Mouse (Mus musculus): Measurements from ENCODE around the gene Il1rl2. TPM values are rescaled to one million over a fixed set of nuclear protein-coding genes. Genes with fewer than 3 reads are reported as not detected.

Il1rl2 gene
- polyA plus RNA-seq, 1 experiment = 0.39 TPM

DNA sequence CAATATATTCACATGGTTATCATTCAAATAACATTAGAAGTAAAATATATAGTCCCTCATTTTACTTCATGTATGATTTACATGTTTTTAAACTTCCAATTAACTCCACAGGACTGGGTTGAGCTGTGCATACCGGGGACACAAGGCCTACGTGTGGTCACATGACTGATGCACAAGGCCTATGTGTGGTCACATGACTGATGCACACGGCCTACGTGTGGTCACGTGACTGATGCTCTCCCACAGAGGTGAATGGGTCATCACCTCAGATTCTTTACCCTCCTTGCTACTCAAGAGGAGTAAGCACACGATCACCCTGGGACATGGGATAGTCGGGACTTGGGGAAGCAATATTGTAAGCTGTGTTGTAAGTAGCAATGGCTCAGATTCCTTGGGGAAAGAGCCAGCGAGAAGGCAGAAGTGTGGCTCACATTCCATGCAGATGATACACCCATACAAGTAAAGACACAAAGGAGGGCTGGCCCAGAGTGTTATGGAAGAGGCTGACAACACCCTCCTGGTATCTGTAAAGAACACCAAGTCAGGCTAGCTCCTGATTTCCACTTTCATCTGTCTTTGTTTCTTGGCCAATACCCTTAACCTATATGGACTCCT, 60.6 kb downstream of the Il1rl2 start:
- H3K4me3 ChIP-seq (replicated peaks; ENCODE audit: insufficient read depth, low read depth, low read length) = no peak overlapping the region
- WGBS = 91% methylated on average over 8 of the region's 8 CpGs
- no peaks in the 10 kb centered on the region for H3K4me1 ChIP-seq (ENCODE audit: control insufficient read depth, insufficient read depth, low read length)
- H3K27ac ChIP-seq (ENCODE audit: insufficient read depth, low read length) = no peak overlapping the region
- TF ChIP-seq CTCF (IDR thresholded peaks at IDR 0.05; ENCODE audit: borderline replicate concordance, insufficient read depth, low read depth, low read length) (no peak), POLR2A (IDR thresholded peaks at IDR 0.05; ENCODE audit: borderline replicate concordance, insufficient read depth, low read length) (no peak)
- no peaks in the 10 kb centered on the region for H3K27me3 ChIP-seq (ENCODE audit: control insufficient read depth, insufficient read depth, low read length)
- DNase-seq = no peak

DNA sequence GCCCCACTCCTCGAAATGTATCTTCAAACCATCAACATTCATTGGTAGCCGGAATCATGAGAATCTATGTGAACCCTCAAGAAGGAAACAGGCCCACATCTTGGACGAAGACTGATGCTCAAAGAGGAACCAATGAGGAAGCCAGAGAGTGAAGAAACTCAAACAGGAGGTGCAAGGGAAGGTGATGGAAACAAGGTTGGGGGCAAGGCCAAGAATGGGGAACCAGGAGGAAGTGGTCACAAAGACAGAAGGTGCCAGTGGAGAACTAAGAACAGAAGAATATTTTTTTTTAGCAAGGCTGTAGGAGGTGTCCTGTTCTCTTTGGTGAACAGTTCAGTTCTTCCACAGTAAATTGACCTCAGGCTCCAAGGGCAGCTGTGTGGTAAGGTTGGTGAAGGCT, 67.0 kb downstream of the Il1rl2 start:
- no peaks in the 10 kb centered on the region for H3K27me3 ChIP-seq (ENCODE audit: control insufficient read depth, insufficient read depth, low read length)
- no peaks in the 10 kb centered on the region for H3K4me1 ChIP-seq (ENCODE audit: control insufficient read depth, insufficient read depth, low read length)
- H3K27ac ChIP-seq (ENCODE audit: insufficient read depth, low read length) = no peak overlapping the region
- no peak overlapping the region for H3K4me3 ChIP-seq (replicated peaks; ENCODE audit: insufficient read depth, low read depth, low read length)
- TF ChIP-seq POLR2A (IDR thresholded peaks at IDR 0.05; ENCODE audit: borderline replicate concordance, insufficient read depth, low read length) (no peak), CTCF (IDR thresholded peaks at IDR 0.05; ENCODE audit: borderline replicate concordance, insufficient read depth, low read depth, low read length) (no peak)
- WGBS = 82% methylated on average over 3 of the region's 3 CpGs
- no peak for DNase-seq

GRCm38 (mm10) chr1:40392535-40392934, 68.1 kb downstream of the Il1rl2 start:
- H3K27ac ChIP-seq (ENCODE audit: insufficient read depth, low read length) = no peak overlapping the region
- no peak for DNase-seq
- TF ChIP-seq POLR2A (IDR thresholded peaks at IDR 0.05; ENCODE audit: borderline replicate concordance, insufficient read depth, low read length) (no peak), CTCF (IDR thresholded peaks at IDR 0.05; ENCODE audit: borderline replicate concordance, insufficient read depth, low read depth, low read length) (no peak)
- no peaks in the 10 kb centered on the region for H3K4me1 ChIP-seq (ENCODE audit: control insufficient read depth, insufficient read depth, low read length)
- no peaks in the 10 kb centered on the region for H3K27me3 ChIP-seq (ENCODE audit: control insufficient read depth, insufficient read depth, low read length)
- 72% methylated on average over 6 of the region's 6 CpGs for WGBS
- no peak overlapping the region for H3K4me3 ChIP-seq (replicated peaks; ENCODE audit: insufficient read depth, low read depth, low read length)

DNA sequence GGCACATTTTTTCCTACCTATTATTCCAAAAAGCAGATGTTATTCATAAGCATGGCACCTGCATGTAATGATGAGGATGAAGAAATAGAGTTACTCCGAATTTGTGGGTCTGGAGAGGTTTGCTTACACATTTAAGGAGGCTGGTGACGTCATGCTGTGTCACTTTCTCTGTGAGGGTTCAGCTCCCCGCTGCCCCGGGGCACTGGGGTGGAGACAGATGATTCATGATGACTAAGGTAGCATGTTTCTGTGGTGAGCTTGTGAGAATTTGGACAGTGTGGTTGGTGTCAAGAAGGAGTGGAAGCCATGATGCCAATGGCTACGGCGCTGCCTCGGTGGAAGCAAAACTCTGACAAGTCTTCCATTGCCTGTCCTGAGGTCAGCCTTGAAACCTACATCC, 68.8 kb downstream of the Il1rl2 start:
- no peaks in the 10 kb centered on the region for H3K27me3 ChIP-seq (ENCODE audit: control insufficient read depth, insufficient read depth, low read length)
- WGBS = 83% methylated on average over 7 of the region's 7 CpGs
- H3K4me1 ChIP-seq (ENCODE audit: control insufficient read depth, insufficient read depth, low read length) = no peaks in the 10 kb centered on the region
- H3K27ac ChIP-seq (ENCODE audit: insufficient read depth, low read length) = no peak overlapping the region
- H3K4me3 ChIP-seq (replicated peaks; ENCODE audit: insufficient read depth, low read depth, low read length) = no peak overlapping the region
- no peak for DNase-seq
- no peak for TF ChIP-seq CTCF (IDR thresholded peaks at IDR 0.05; ENCODE audit: borderline replicate concordance, insufficient read depth, low read depth, low read length)
- no peak for TF ChIP-seq POLR2A (IDR thresholded peaks at IDR 0.05; ENCODE audit: borderline replicate concordance, insufficient read depth, low read length)

DNA sequence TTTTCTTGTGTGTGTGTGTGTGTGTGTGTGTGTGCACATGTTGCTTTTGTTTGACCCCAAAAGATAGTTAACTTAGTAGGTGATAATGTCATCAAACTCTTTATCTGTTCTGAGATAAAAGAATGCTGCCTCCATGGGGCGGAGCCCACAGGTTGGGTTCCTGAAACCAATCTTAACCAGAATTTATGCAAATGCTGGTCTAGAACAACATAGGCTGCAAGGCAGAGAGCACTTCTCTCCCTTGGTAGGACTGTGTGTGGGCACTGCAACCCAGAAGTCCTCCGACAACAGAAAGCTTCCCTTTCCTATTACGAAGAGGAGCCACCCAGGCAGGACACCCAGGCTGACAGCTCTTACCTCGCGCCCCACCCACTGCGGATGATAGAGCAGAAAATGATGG, 75.2 kb downstream of the Il1rl2 start:
- 95% methylated on average over 6 of the region's 6 CpGs for WGBS
- Histone ChIP-seq H3K27me3 (ENCODE audit: control insufficient read depth, insufficient read depth, low read length) (no peaks in the 10 kb centered on the region), H3K27ac (ENCODE audit: insufficient read depth, low read length) (no peak overlapping the region), H3K4me3 (replicated peaks; ENCODE audit: insufficient read depth, low read depth, low read length) (no peak overlapping the region), H3K4me1 (ENCODE audit: control insufficient read depth, insufficient read depth, low read length) (no peaks in the 10 kb centered on the region)
- TF ChIP-seq POLR2A (IDR thresholded peaks at IDR 0.05; ENCODE audit: borderline replicate concordance, insufficient read depth, low read length) (no peak), CTCF (IDR thresholded peaks at IDR 0.05; ENCODE audit: borderline replicate concordance, insufficient read depth, low read depth, low read length) (no peak)
- DNase-seq = no peak

GRCm38 (mm10) chr1:40404682-40405081, 80.3 kb downstream of the Il1rl2 start:
- Histone ChIP-seq H3K27me3 (ENCODE audit: control insufficient read depth, insufficient read depth, low read length) (no peaks in the 10 kb centered on the region), H3K27ac (ENCODE audit: insufficient read depth, low read length) (no peak overlapping the region), H3K4me3 (replicated peaks; ENCODE audit: insufficient read depth, low read depth, low read length) (no peak overlapping the region), H3K4me1 (ENCODE audit: control insufficient read depth, insufficient read depth, low read length) (no peaks in the 10 kb centered on the region)
- no peak for DNase-seq
- WGBS = 85% methylated on average over 7 of the region's 7 CpGs
- TF ChIP-seq POLR2A (IDR thresholded peaks at IDR 0.05; ENCODE audit: borderline replicate concordance, insufficient read depth, low read length) = no peak
- TF ChIP-seq CTCF (IDR thresholded peaks at IDR 0.05; ENCODE audit: borderline replicate concordance, insufficient read depth, low read depth, low read length) = no peak

DNA sequence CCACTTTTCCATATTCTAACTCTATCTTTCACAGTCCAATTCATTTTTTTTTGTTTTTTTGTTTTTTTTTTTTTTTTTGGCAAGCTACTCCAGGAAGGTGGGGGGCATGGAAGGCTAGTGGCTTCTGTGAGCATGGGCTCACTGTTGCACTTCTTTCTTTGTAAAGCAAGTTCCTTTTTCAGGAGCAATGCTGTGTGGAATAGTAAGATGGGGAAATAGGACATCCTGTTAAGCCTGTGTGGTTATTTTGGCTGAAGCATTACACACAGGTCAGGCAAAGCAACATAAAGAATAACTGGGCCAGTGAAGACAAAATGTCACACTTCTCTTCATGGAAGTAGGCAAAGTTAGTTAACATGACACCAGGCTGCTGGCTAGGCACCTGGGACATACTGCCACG, 85.5 kb downstream of the Il1rl2 start:
- no peak overlapping the region for H3K27ac ChIP-seq (ENCODE audit: insufficient read depth, low read length)
- WGBS = 47% methylated on average over 1 of the region's 1 CpGs
- TF ChIP-seq POLR2A (IDR thresholded peaks at IDR 0.05; ENCODE audit: borderline replicate concordance, insufficient read depth, low read length) = no peak
- no peak for TF ChIP-seq CTCF (IDR thresholded peaks at IDR 0.05; ENCODE audit: borderline replicate concordance, insufficient read depth, low read depth, low read length)
- no peaks in the 10 kb centered on the region for H3K27me3 ChIP-seq (ENCODE audit: control insufficient read depth, insufficient read depth, low read length)
- DNase-seq = no peak
- no peak overlapping the region for H3K4me3 ChIP-seq (replicated peaks; ENCODE audit: insufficient read depth, low read depth, low read length)
- no peaks in the 10 kb centered on the region for H3K4me1 ChIP-seq (ENCODE audit: control insufficient read depth, insufficient read depth, low read length)

GRCm38 (mm10) chr1:40413039-40413438, 88.6 kb downstream of the Il1rl2 start:
- DNase-seq = no peak
- Histone ChIP-seq H3K4me3 (replicated peaks; ENCODE audit: insufficient read depth, low read depth, low read length) (no peak overlapping the region), H3K27ac (ENCODE audit: insufficient read depth, low read length) (no peak overlapping the region), H3K4me1 (ENCODE audit: control insufficient read depth, insufficient read depth, low read length) (no peaks in the 10 kb centered on the region), H3K27me3 (ENCODE audit: control insufficient read depth, insufficient read depth, low read length) (no peaks in the 10 kb centered on the region)
- WGBS = 97% methylated on average over 1 of the region's 1 CpGs
- TF ChIP-seq CTCF (IDR thresholded peaks at IDR 0.05; ENCODE audit: borderline replicate concordance, insufficient read depth, low read depth, low read length) = no peak
- TF ChIP-seq POLR2A (IDR thresholded peaks at IDR 0.05; ENCODE audit: borderline replicate concordance, insufficient read depth, low read length) = no peak

Measured in cerebellum, adult 2 months (tissue).